Comparison of ENCODE assay signal across 10 mouse cellular contexts in genomic region chr10:66574846-66575535, GRCm38 (mm10).
A peak's percentile ranks its signal among the peaks of the same experiment; 100 is the strongest.
DNase-seq lines count a peak whose midpoint lies in the region; ATAC-seq and TF ChIP-seq lines count a peak whose summit lies in the region.
"Had no signal": no experiment of that assay in that cellular context is flagged by ENCODE, and none has a peak within 500 bp of the region (broad histone marks: within the 10 kb centered on the region; RNA-seq: fewer than 3 reads in every experiment).

No protein-coding gene starts in this region.

- no peaks in the 10 kb centered on the region for H3K79me2 ChIP-seq in heart, adult 2 months (replicated peaks; ENCODE audit: control insufficient read depth, insufficient read depth, low read length)
- H3K79me2 ChIP-seq in CH12.LX (replicated peaks; ENCODE audit: control insufficient read depth, extremely low read depth, insufficient read depth, poor library complexity, severe bottlenecking): no peaks in the 10 kb centered on the region

- H3K27ac ChIP-seq in heart, adult 2 months: no peak overlapping the region
- H3K27ac ChIP-seq in heart, embryonic 11.5 days (ENCODE audit: low read depth, low read length): no peak overlapping the region
- H3K27ac ChIP-seq in CH12.LX (ENCODE audit: insufficient read depth, low read depth): no peak overlapping the region
- H3K27ac ChIP-seq: liver, embryonic 15.5 days had no signal

- in situ Hi-C loops in CH12.LX (cut with MboI; ENCODE audit: low pct_ligation_motif_present, low pct_unique_long_range_greater_than_20kb, low sequenced_read_pairs): no loop called here

- intact Hi-C loops in heart, adult 2 months (cut with DNase I): no loop called here

- DNase-seq in heart, adult 2 months: no peak
- peak; percentile 23 for DNase-seq in CH12.LX (ENCODE audit: extremely low read depth)
- peak; percentile 74 to 80 for DNase-seq in cerebellum, postnatal 14 days
- peak; percentile 5 to 7 for DNase-seq in kidney, postnatal 4 days
- DNase-seq in right cerebral cortex, postnatal 10 days (ENCODE audit: low spot score in 2 of 2): peak; percentile 56 to 57
- no peak for DNase-seq in B cell, adult 2 months
- DNase-seq in c-Kit-positive CD71-positive TER-119-positive erythroid progenitor cells, embryonic 14.5 days (ENCODE audit: low spot score): no peak

- no peaks in the 10 kb centered on the region for H3K27me3 ChIP-seq in heart, adult 2 months (ENCODE audit: control insufficient read depth, insufficient read depth, low read length)
- no peaks in the 10 kb centered on the region for H3K27me3 ChIP-seq in heart, embryonic 11.5 days (ENCODE audit: control insufficient read depth, insufficient read depth, low read length)
- peaks cover 2% of the 10 kb centered on the region for H3K27me3 ChIP-seq in CH12.LX (replicated peaks)
- H3K27me3 ChIP-seq: liver, embryonic 15.5 days had no signal

- no peak for TF ChIP-seq POLR2A in heart, adult 2 months (IDR thresholded peaks at IDR 0.05; ENCODE audit: insufficient read depth, low read depth, low read length)
- no peak for TF ChIP-seq POLR2A in CH12.LX (IDR thresholded peaks at IDR 0.05; ENCODE audit: low read depth, low read length)

- TF ChIP-seq RAD21 in CH12.LX (IDR thresholded peaks at IDR 0.05; ENCODE audit: low read depth, low read length): peak; percentile 72

- H3K4me2 ChIP-seq in heart, embryonic 11.5 days: no peak overlapping the region
- no peak overlapping the region for H3K4me2 ChIP-seq in CH12.LX (ENCODE audit: insufficient read depth, low read depth, poor library complexity, severe bottlenecking)
- H3K4me2 ChIP-seq: liver, embryonic 15.5 days had no signal

- TF ChIP-seq CTCF in heart, adult 2 months (IDR thresholded peaks at IDR 0.05): peak; percentile 41
- TF ChIP-seq CTCF in CH12.LX (conservative IDR thresholded peaks at IDR 0.05 in 1 of 2, IDR thresholded peaks at IDR 0.05 in 1 of 2; ENCODE audit: low read depth in 2 of 2, low read length in 2 of 2): peak; percentile 32 to 62; a peak in 2 of 4 replicates

- no peak overlapping the region for H3K9ac ChIP-seq in heart, adult 2 months (ENCODE audit: low read depth, low read length)
- H3K9ac ChIP-seq in heart, embryonic 11.5 days (ENCODE audit: low read depth, low read length): no peak overlapping the region
- H3K9ac ChIP-seq in CH12.LX (ENCODE audit: insufficient read depth, low read depth): no peak overlapping the region
- H3K9ac ChIP-seq: liver, embryonic 15.5 days had no signal

- no peaks in the 10 kb centered on the region for H3K4me1 ChIP-seq in heart, adult 2 months (ENCODE audit: control insufficient read depth, insufficient read depth, low read length)
- no peaks in the 10 kb centered on the region for H3K4me1 ChIP-seq in heart, embryonic 11.5 days (ENCODE audit: control insufficient read depth, insufficient read depth, low read length)
- no peaks in the 10 kb centered on the region for H3K4me1 ChIP-seq in CH12.LX (ENCODE audit: control insufficient read depth in 1 of 2, insufficient read depth in 2 of 2)
- H3K4me1 ChIP-seq: liver, embryonic 15.5 days had no signal

- no peaks in the 10 kb centered on the region for H3K9me3 ChIP-seq in heart, embryonic 11.5 days (replicated peaks; ENCODE audit: control insufficient read depth, low read length)
- no peaks in the 10 kb centered on the region for H3K9me3 ChIP-seq in CH12.LX (replicated peaks; ENCODE audit: low read length)
- H3K9me3 ChIP-seq: liver, embryonic 15.5 days had no signal

- no peak overlapping the region for H3K4me3 ChIP-seq in heart, adult 2 months
- H3K4me3 ChIP-seq in heart, embryonic 11.5 days (ENCODE audit: low read depth, low read length): no peak overlapping the region
- H3K4me3 ChIP-seq in CH12.LX (replicated peaks in 1 of 3; ENCODE audit: low read depth in 2 of 3, low read length in 2 of 3, poor library complexity in 1 of 3): no peak overlapping the region
- H3K4me3 ChIP-seq: liver, embryonic 15.5 days had no signal

- ATAC-seq in heart, embryonic 11.5 days (replicated peaks; ENCODE audit: insufficient number of reproducible peaks, low FRiP score, low TSS enrichment): no peak

- no peaks in the 10 kb centered on the region for H3K36me3 ChIP-seq in heart, adult 2 months (ENCODE audit: control insufficient read depth, insufficient read depth, low read length)
- H3K36me3 ChIP-seq in heart, embryonic 11.5 days (ENCODE audit: control insufficient read depth, insufficient read depth, low read length): no peaks in the 10 kb centered on the region
- no peaks in the 10 kb centered on the region for H3K36me3 ChIP-seq in CH12.LX (replicated peaks in 1 of 2; ENCODE audit: control insufficient read depth in 1 of 2, insufficient read depth in 1 of 2, low read length in 1 of 2)
- H3K36me3 ChIP-seq: G1E; liver, embryonic 15.5 days had no signal

- WGBS in heart, adult 2 months: 48% methylated on average over 10 of the region's 10 CpGs
- WGBS in heart, embryonic 11.5 days (ENCODE audit: insufficient replicate concordance): 55% methylated on average over 10 of the region's 10 CpGs

- dilution Hi-C loops in CH12.LX (cut with MboI; ENCODE audit: extremely low pct_ligation_motif_present, extremely low pct_unique_long_range_greater_than_20kb, low sequenced_read_pairs): no loop called here

- TF ChIP-seq EP300 in heart, adult 2 months (IDR thresholded peaks at IDR 0.05; ENCODE audit: insufficient read depth, low read depth, low read length): no peak
- TF ChIP-seq EP300 in CH12.LX (IDR thresholded peaks at IDR 0.05; ENCODE audit: low read length): no peak

TF ChIP-seq in CH12.LX, 34 proteins besides CTCF, POLR2A, EP300 and RAD21:
- TF ChIP-seq HCFC1 (IDR thresholded peaks at IDR 0.05; ENCODE audit: low read depth, low read length) (no peak), POLR2AphosphoS2 (IDR thresholded peaks at IDR 0.05; ENCODE audit: low read depth, low read length) (no peak), MAX (IDR thresholded peaks at IDR 0.05; ENCODE audit: low read length) (no peak), SMC3 (IDR thresholded peaks at IDR 0.05; ENCODE audit: low read depth, low read length) (peak; percentile 26), SIN3A (IDR thresholded peaks at IDR 0.05; ENCODE audit: low read length) (no peak), ZC3H11A (IDR thresholded peaks at IDR 0.05; ENCODE audit: low read depth, low read length) (no peak), RCOR1 (conservative IDR thresholded peaks at IDR 0.05; ENCODE audit: low read depth, low read length) (no peak), MYC (IDR thresholded peaks at IDR 0.05; ENCODE audit: low read depth, low read length) (no peak), PAX5 (IDR thresholded peaks at IDR 0.05; ENCODE audit: low read length) (no peak)

Comparison
In these comparisons a context has a peak if more than half of its experiments do, and no peak if none do; other contexts are left out.
1. DNase-seq: peak in CH12.LX (single experiment), cerebellum, postnatal 14 days (2 of 2), kidney, postnatal 4 days (2 of 2) and right cerebral cortex, postnatal 10 days (2 of 2); none in heart, adult 2 months (0 of 2), B cell, adult 2 months (0 of 2) and c-Kit-positive CD71-positive TER-119-positive erythroid progenitor cells, embryonic 14.5 days (single experiment).